Mouse (Mus musculus) kidney, postnatal 4 days (tissue): Measurements from ENCODE around the gene Hapln2.

Experiments used
- DNase-seq, 2 experiments: peaks; one replicate each; pipeline ENCODE4 v3.0.0; 2021; ENCODE audit warnings: mixed read lengths in 2 of 2

Gene Hapln2

GRCm38 (mm10) chr3:88027434-88028186 is at the start of gene Hapln2:
Gene Hapln2, minus strand, starts transcription at chr3:88027583.
- peak; percentile 24 to 26 for DNase-seq

- DNase-seq = no peak
Measured at GRCm38 (mm10) chr3:88074766-88075165, 47.4 kb upstream of the Hapln2 start.

- no peak for DNase-seq
Measured at GRCm38 (mm10) chr3:88074351-88074750, 47.0 kb upstream of the Hapln2 start.

- no peak for DNase-seq
Measured at GRCm38 (mm10) chr3:88073631-88074030, 46.2 kb upstream of the Hapln2 start.

GRCm38 (mm10) chr3:88071783-88072182 is 44.4 kb upstream of the Hapln2 start:
- DNase-seq = peak; percentile 89 to 91

GRCm38 (mm10) chr3:88068386-88068785 is 41.0 kb upstream of the Hapln2 start:
- DNase-seq = no peak

GRCm38 (mm10) chr3:88057902-88058696 is 30.7 kb upstream of the Hapln2 start, which contains the start of gene Naxe:
Gene Naxe, minus strand, starts transcription at chr3:88058495.
- DNase-seq = peak; percentile 88 to 93

- no peak for DNase-seq
Measured at GRCm38 (mm10) chr3:88057030-88057429, 29.6 kb upstream of the Hapln2 start.

- no peak for DNase-seq
Measured at GRCm38 (mm10) chr3:88049532-88049931, 22.1 kb upstream of the Hapln2 start.

- peak; percentile 85 to 91 for DNase-seq
Measured at GRCm38 (mm10) chr3:88042661-88043421, 15.5 kb upstream of the Hapln2 start, which contains the start of gene Gpatch4. Gene Gpatch4, plus strand, starts transcription at chr3:88043108.

GRCm38 (mm10) chr3:88035561-88036293 is 8.3 kb upstream of the Hapln2 start:
- no peak for DNase-seq

GRCm38 (mm10) chr3:88033506-88033905 is 6.1 kb upstream of the Hapln2 start:
- DNase-seq = no peak

GRCm38 (mm10) chr3:88030608-88031395 is 3.4 kb upstream of the Hapln2 start:
- peak; percentile 61 to 69 for DNase-seq

- DNase-seq = no peak
Measured at GRCm38 (mm10) chr3:88026823-88027222, 560 bp downstream of the Hapln2 start.

- peak in 1 of 2 experiments; percentile 46 for DNase-seq
Measured at GRCm38 (mm10) chr3:88023192-88024074, 4.0 kb downstream of the Hapln2 start.

GRCm38 (mm10) chr3:88022322-88023191 is 4.8 kb downstream of the Hapln2 start:
- DNase-seq = peak; percentile 94 to 96

- DNase-seq = peak; percentile 46 to 50
Measured at GRCm38 (mm10) chr3:88010634-88011265, 16.6 kb downstream of the Hapln2 start.
